Mouse (Mus musculus): ENCODE measurements around the gene Slc9b1. TPM values are rescaled to one million over a fixed set of nuclear protein-coding genes. Genes with fewer than 3 reads are reported as not detected.

The Slc9b1 gene
- not detected for polyA plus RNA-seq (2015; fragmentation: Illumina TruSeq; extraction: RNeasy Lipid Tissue Mini Kit (QIAGEN cat#74804); ENCODE audit: insufficient read depth, low replicate concordance)

DNA sequence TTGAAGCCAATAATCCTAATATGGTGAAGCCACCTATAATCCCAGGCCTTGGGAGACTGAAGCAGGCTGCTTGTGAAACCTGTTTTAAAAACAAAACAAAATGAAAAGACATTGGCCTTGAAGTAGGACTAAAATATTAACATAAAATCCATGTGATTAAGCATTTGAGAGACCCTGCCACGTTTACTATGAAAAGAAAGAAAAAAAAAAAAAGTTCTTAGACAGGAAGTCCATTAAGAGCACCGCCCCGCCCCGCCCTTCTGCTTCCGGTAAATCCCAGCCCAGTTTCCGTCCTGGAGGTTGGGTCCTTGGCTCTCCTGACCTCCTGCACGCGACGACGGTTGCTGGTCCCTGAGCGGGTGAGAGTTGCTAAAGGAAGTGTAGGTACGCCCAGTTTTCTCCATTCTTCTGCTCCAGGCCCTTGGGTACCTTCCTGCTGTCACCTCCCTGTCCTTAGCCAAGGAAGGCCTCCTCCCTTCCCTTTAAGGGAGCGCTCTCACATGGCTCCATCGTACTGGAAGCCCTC lies at the start of gene Slc9b1:
Gene Slc9b1, plus strand, starts transcription at position 291 of the 526 bp plus-strand sequence.

GRCm38 (mm10) chr3:135307411-135308259 lies 40.2 kb upstream of the Slc9b1 start, which contains the start of gene Slc9b2:
Slc9b2 (plus strand) TSS chr3:135307700.

DNA sequence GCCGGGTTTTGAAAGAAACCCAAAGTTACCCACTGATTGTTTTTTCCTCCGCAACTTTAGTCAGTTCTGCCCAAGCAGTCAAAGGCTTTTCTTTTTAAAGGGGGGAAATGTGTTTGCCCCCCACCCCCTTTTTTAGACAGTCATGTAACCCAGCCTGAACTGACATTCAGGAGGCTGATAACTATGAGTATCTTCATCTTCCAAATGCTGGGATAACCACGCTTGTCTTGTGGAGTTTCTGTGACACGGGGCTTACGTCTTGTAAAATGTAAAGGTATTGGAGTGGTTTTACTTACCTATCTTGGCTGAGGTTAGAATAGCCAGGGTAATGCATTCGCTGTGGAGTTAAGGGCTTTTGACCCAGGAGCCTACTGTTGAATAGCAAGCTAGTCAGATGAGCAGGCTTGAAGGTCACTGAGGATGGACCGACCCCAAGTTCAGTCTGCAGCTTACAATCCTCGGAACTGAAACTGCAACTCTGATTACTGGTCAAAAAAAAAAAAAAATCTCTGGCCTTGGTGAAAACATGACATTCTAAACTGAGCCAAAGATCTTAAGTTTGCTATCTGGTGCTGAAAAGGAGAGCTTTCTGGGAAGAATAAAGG lies 75.9 kb downstream of the Slc9b1 start, which contains the start of gene Cisd2:
Gene Cisd2, minus strand, starts transcription at position 318 of the 605 bp plus-strand sequence.

GRCm38 (mm10) chr3:135437758-135438495 lies 90.1 kb downstream of the Slc9b1 start, which contains the start of gene Ube2d3:
Ube2d3 (plus strand) TSS chr3:135438149.

Other genes starting within 250 kb of the Slc9b1 start
- 9.7 TPM for gene Cenpe, start 135.5 kb upstream of the Slc9b1 start, polyA plus RNA-seq (2015; fragmentation: Illumina TruSeq; extraction: RNeasy Lipid Tissue Mini Kit (QIAGEN cat#74804); ENCODE audit: insufficient read depth, low replicate concordance)
- not detected for gene Bdh2, start 66.8 kb upstream of the Slc9b1 start, polyA plus RNA-seq (2015; fragmentation: Illumina TruSeq; extraction: RNeasy Lipid Tissue Mini Kit (QIAGEN cat#74804); ENCODE audit: insufficient read depth, low replicate concordance)
- 0.57 TPM for gene Slc9b2, start 40.3 kb upstream of the Slc9b1 start, polyA plus RNA-seq (2015; fragmentation: Illumina TruSeq; extraction: RNeasy Lipid Tissue Mini Kit (QIAGEN cat#74804); ENCODE audit: insufficient read depth, low replicate concordance)
- 86.8 TPM for gene Cisd2, start 75.9 kb downstream of the Slc9b1 start, polyA plus RNA-seq (2015; fragmentation: Illumina TruSeq; extraction: RNeasy Lipid Tissue Mini Kit (QIAGEN cat#74804); ENCODE audit: insufficient read depth, low replicate concordance)
- gene Ube2d3, start 90.1 kb downstream of the Slc9b1 start, polyA plus RNA-seq (2015; fragmentation: Illumina TruSeq; extraction: RNeasy Lipid Tissue Mini Kit (QIAGEN cat#74804); ENCODE audit: insufficient read depth, low replicate concordance), result 601 TPM
- 23.4 TPM for gene Manba, start 137.6 kb downstream of the Slc9b1 start, polyA plus RNA-seq (2015; fragmentation: Illumina TruSeq; extraction: RNeasy Lipid Tissue Mini Kit (QIAGEN cat#74804); ENCODE audit: insufficient read depth, low replicate concordance)

Data from spleen, adult 10 weeks (tissue).